Mouse (Mus musculus): ENCODE data around the gene Ccnyl1. TPM values are rescaled to one million over a fixed set of nuclear protein-coding genes. Genes with fewer than 3 reads are reported as not detected.

The Ccnyl1 gene
- polyA plus RNA-seq, 2 experiments, result 9.4 to 40.8 TPM

DNA sequence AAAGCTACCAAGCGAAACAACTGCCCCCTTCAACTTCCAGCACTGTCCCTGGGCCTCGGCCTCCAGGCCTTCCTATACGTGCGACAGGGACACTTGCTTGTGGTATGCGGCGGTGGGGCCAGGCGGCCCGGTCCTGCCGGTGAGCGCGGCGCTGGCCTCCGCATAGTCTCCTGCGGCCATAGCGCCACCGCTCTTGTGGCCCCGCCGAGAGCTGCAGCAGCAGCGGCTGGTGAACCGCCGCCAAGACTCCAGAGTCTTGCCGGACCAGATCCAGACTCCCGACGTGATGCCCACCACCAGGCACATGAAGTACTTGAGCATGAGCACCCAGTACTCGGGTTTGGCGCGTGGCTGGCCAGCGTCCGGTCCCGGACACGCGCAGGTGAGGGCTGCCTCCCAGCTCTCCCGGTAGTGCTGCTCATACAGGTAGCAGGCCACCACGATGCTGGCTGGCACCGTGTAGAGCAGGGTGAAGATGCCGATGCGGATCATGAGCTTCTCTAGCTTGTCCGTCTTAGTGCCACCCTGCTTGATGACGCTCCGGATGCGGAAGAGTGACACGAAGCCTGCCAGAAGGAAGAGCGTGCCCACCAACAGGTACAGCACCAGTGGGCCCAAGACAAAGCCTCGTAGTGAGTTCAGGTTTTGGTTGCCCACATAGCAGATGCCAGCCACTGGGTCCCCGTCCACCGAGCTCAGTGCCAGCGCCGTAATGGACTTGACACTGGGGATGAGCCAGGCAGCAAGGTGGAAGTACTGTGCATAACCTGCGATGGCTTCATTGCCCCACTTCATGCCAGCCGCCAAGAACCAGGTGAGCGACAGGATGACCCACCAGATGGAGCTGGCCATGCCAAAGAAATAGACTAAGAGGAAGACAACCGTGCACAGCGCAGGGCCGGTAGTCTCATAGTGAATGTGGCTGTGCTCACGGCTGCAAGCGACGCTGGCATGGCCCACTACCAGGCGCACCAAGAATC lies 44.8 kb downstream of the Ccnyl1 start:
- no peak for TF ChIP-seq POLR2A (IDR thresholded peaks at IDR 0.05; ENCODE audit: borderline replicate concordance, extremely low read depth, insufficient read depth, insufficient read length)
- Histone ChIP-seq H3K9ac (ENCODE audit: low read depth, low read length, severe bottlenecking) (peak overlapping the region; percentile 49), H3K9me3 (ENCODE audit: control insufficient read depth, low read length) (no peaks in the 10 kb centered on the region), H3K27me3 (ENCODE audit: control insufficient read depth, insufficient read depth, low read length) (peaks cover 43% of the 10 kb centered on the region), H3K4me2 (replicated peaks; ENCODE audit: low read depth, low read length, severe bottlenecking) (peak overlapping the region; percentile 95), H3K4me1 (ENCODE audit: control insufficient read depth, insufficient read depth, low read length) (peaks cover 26% of the 10 kb centered on the region), H3K36me3 (ENCODE audit: control insufficient read depth, insufficient read depth, low read length) (0 out of 2 replicates have a peak, but pooled peaks cover 3% of the 10 kb centered on the region), H3K4me3 (replicated peaks; ENCODE audit: low read length) (peak overlapping the region; percentile 72), H3K27ac (replicated peaks; ENCODE audit: low read depth, low read length) (no peak overlapping the region)
- ATAC-seq (ENCODE audit: low FRiP score, low read depth) (no peak), DNase-seq (ENCODE audit: low spot score) (no peak)
- WGBS, result 42% methylated on average over 58 of the region's 58 CpGs

DNA sequence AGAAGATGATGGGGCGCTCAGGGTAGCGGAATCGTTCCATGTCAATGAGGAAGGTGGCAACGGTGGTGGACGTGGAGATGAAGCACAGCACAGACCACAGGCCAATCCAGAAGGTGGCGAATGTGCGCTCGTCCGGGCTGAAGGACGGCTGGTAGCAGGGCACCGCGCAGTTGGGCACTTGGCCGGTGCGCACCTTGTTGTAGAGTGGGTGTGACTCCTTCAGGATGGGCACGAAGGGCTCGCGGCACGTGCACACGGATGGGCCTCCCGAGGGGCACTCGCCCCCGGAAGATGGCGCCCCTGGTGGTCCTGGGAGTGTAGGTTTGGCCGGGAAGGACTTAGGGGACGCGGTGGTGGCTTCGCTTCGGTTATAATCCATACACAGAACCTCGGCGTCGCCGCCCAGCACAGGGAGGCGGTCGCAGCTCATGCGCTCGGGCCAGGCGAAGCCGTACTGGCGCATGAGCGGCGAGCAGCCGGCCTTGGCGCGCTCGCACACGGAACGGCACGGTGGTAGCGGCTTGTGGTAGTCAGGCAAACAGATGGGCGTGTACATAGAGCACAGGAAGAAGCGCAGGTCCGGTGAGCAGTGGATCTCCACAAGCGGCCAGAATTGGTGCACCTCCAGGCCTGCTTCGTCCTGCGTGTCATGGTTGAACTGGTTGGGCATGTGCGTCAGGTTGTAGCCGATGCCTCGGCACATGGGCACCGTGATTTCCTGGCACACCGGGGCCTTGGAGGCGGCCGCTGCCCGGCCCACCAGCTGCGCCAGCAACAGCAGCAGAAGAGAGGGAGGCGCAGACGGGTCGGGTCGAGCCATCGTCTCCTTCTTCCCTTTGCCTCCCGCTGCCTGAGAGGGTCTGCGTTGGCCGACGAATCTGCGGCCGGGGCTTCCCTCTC lies 45.8 kb downstream of the Ccnyl1 start:
- Histone ChIP-seq H3K9me3 (ENCODE audit: control insufficient read depth, low read length) (no peaks in the 10 kb centered on the region), H3K4me3 (replicated peaks; ENCODE audit: low read length) (peak overlapping the region; percentile 72), H3K4me1 (ENCODE audit: control insufficient read depth, insufficient read depth, low read length) (peaks cover 26% of the 10 kb centered on the region), H3K36me3 (ENCODE audit: control insufficient read depth, insufficient read depth, low read length) (0 out of 2 replicates have a peak, but pooled peaks cover 3% of the 10 kb centered on the region), H3K9ac (ENCODE audit: low read depth, low read length, severe bottlenecking) (peak overlapping the region; percentile 66), H3K27ac (replicated peaks; ENCODE audit: low read depth, low read length) (no peak overlapping the region), H3K4me2 (replicated peaks; ENCODE audit: low read depth, low read length, severe bottlenecking) (peak overlapping the region; percentile 95), H3K27me3 (ENCODE audit: control insufficient read depth, insufficient read depth, low read length) (peaks cover 43% of the 10 kb centered on the region)
- no peak for TF ChIP-seq POLR2A (IDR thresholded peaks at IDR 0.05; ENCODE audit: borderline replicate concordance, extremely low read depth, insufficient read depth, insufficient read length)
- 13% methylated on average over 73 of the region's 75 CpGs for WGBS
- DNase-seq (ENCODE audit: low spot score), result no peak
- ATAC-seq (ENCODE audit: low FRiP score, low read depth), result no peak

DNA sequence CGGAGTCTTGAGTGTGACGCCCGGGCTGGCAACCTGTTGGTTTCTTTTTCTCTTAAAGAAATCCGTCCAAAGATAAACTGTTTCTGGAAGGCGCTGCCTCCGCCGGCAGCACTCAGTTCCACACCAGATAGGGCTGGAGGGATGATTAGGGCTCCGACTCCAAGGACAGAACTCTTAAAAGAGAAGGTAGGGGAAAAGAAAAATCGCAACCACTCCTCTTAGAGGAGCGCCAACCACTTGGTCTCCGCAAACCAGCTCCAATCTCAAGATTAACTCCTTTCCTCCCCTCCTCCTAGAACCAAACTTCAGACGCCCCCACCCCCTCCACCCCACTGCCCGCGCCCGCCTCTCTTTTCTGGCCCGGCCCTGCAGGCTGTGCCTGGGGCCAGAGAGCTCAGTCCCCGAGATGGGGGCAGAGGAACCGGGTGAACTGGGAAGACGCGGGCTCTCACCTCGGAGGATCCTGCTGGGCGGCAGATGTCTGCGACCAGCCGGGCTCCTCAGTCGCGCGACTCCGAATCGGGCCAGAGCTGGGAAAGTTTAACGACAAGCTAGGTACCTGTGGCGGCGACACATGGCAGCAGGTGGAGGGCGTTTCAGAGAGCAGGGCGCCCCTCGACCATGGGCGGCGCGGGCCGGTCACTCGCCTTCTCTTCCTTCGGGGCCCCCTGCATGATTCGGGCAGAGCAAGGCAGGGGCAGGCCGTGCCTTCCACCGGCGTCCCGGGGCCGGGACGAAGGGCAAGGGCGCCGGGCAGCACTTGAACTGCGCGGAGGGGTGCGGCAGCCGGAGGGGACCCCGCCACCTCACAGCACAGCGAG lies 46.6 kb downstream of the Ccnyl1 start:
- ATAC-seq (ENCODE audit: low FRiP score, low read depth), result no peak; the same call in 1 of the 2 replicates
- WGBS, result under 1% methylated on average over 41 of the region's 56 CpGs
- no peak for DNase-seq (ENCODE audit: low spot score)
- no peaks in the 10 kb centered on the region for H3K9me3 ChIP-seq (ENCODE audit: control insufficient read depth, low read length)
- peaks cover 43% of the 10 kb centered on the region for H3K27me3 ChIP-seq (ENCODE audit: control insufficient read depth, insufficient read depth, low read length)
- H3K27ac ChIP-seq (replicated peaks; ENCODE audit: low read depth, low read length), result no peak overlapping the region; the same call in 1 of the 2 replicates
- H3K36me3 ChIP-seq (ENCODE audit: control insufficient read depth, insufficient read depth, low read length), result 0 out of 2 replicates have a peak, but pooled peaks cover 3% of the 10 kb centered on the region
- H3K4me2 ChIP-seq (replicated peaks; ENCODE audit: low read depth, low read length, severe bottlenecking), result peak overlapping the region; percentile 95
- no peak for TF ChIP-seq POLR2A (IDR thresholded peaks at IDR 0.05; ENCODE audit: borderline replicate concordance, extremely low read depth, insufficient read depth, insufficient read length)
- peak overlapping the region; percentile 66 for H3K9ac ChIP-seq (ENCODE audit: low read depth, low read length, severe bottlenecking)
- peak overlapping the region; percentile 72 for H3K4me3 ChIP-seq (replicated peaks; ENCODE audit: low read length)
- H3K4me1 ChIP-seq (ENCODE audit: control insufficient read depth, insufficient read depth, low read length), result peaks cover 26% of the 10 kb centered on the region

DNA sequence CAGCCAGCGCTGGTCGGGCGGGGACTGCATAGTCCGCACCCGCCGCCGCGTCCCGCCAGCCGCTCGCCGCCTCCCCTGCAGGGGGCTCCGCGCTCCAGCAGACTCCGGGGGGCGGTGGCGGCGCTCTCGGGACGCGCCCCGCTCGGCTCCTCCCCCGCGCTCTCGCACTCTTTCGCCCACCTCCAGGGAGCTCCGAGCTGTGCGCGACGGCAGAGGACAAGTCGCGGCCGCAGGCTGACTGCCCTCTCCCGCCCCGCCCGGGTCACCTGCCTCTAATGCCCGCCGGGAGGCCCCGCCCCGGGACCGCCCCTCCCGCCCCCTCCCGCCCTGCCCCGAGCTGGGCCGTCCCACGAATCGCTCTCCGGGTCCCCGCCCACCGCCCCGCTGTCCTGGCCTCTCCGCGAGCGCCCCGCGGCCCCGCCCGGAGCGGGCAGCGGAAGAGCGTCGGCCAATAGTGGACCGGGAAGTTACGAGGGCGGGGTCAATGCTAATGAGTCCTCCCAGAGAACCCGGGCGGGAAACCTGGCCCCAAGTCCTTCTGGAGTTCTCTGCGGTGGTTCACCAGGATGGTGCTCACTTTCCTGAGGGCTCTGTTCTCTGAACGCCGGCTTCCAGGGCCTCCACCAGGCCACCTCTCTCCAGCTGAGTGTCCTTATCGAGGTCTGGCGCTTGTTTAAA lies 47.4 kb downstream of the Ccnyl1 start, which contains the start of gene Fzd5:
TSS of gene Fzd5 (minus strand) at position 250 of the 678 bp plus-strand sequence.
- TF ChIP-seq POLR2A (IDR thresholded peaks at IDR 0.05; ENCODE audit: borderline replicate concordance, extremely low read depth, insufficient read depth, insufficient read length), result 0 out of 2 replicates have a peak, but pooled peaks have one; percentile 35
- WGBS, result 4% methylated on average over 21 of the region's 73 CpGs
- H3K9me3 ChIP-seq (ENCODE audit: control insufficient read depth, low read length), result no peaks in the 10 kb centered on the region
- H3K9ac ChIP-seq (ENCODE audit: low read depth, low read length, severe bottlenecking), result peak within 1 kb of the TSS; percentile 66
- no peak within 1 kb of the TSS; the same call in 1 of the 2 replicates for H3K27ac ChIP-seq (replicated peaks; ENCODE audit: low read depth, low read length)
- ATAC-seq (ENCODE audit: low FRiP score, low read depth), result peak; percentile 97
- H3K4me2 ChIP-seq (replicated peaks; ENCODE audit: low read depth, low read length, severe bottlenecking), result peak within 1 kb of the TSS; percentile 95
- H3K4me1 ChIP-seq (ENCODE audit: control insufficient read depth, insufficient read depth, low read length), result peaks cover 26% of the 10 kb centered on the region
- peaks cover 37% of the 10 kb centered on the region for H3K27me3 ChIP-seq (ENCODE audit: control insufficient read depth, insufficient read depth, low read length)
- peak within 1 kb of the TSS; percentile 72 for H3K4me3 ChIP-seq (replicated peaks; ENCODE audit: low read length)
- 0 out of 2 replicates have a peak, but pooled peaks cover 3% of the 10 kb centered on the region for H3K36me3 ChIP-seq (ENCODE audit: control insufficient read depth, insufficient read depth, low read length)
- peak; percentile 98 for DNase-seq (ENCODE audit: low spot score)
